Mouse (Mus musculus) cerebellum, adult 11-12 months (tissue): ENCODE measurements at regions not wholly inside any gene's neighbourhood (a gene's known extent, or its start where the extent isn't known, plus 50 kb on each side); places are given as distances from the start of the nearest gene placed in this dataset.

ENCODE experiments used
- DNase-seq: peaks from one replicate; pipeline ENCODE4 v3.0.0; 2022

GRCm38 (mm10) chr5:44999032-44999431 lies 199.6 kb upstream of the Ldb2 start:
- DNase-seq, result no peak

DNA sequence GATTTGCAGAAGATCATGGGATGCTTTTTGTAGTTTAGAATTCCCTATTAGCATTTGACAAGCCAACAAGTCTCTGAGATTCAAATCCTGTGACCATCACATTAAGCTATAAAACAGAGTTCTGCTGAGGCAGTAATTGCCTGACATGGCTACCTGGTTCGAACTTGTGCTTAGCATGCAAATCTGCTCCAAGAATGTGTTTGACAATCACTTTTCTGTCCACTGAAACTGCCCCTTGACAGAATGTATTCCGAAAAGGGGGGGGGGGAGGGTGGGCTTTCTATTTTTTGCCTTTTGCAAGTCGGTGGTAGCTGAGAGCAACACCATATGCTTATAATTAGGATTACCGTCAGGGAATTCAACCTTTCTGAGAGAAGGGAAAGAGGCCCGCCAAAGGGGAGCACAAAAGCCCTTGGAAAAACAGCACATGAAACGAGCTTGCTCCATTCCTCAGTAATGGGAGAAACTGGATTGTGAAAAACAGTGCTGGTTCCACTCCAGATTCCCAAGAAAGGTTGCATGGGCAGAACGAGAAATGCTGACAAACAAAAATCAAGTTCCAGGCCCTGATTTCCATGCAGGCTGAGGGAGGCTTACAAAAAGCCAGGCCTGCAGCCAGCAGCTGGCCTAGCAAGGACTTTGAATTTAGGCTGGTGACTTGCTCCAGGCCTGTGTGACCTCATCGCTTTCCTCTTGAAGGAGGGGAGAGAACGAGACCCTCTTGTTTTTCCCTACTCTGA lies 176.1 kb upstream of the Ldb2 start:
- peak; percentile 2 for DNase-seq

DNA sequence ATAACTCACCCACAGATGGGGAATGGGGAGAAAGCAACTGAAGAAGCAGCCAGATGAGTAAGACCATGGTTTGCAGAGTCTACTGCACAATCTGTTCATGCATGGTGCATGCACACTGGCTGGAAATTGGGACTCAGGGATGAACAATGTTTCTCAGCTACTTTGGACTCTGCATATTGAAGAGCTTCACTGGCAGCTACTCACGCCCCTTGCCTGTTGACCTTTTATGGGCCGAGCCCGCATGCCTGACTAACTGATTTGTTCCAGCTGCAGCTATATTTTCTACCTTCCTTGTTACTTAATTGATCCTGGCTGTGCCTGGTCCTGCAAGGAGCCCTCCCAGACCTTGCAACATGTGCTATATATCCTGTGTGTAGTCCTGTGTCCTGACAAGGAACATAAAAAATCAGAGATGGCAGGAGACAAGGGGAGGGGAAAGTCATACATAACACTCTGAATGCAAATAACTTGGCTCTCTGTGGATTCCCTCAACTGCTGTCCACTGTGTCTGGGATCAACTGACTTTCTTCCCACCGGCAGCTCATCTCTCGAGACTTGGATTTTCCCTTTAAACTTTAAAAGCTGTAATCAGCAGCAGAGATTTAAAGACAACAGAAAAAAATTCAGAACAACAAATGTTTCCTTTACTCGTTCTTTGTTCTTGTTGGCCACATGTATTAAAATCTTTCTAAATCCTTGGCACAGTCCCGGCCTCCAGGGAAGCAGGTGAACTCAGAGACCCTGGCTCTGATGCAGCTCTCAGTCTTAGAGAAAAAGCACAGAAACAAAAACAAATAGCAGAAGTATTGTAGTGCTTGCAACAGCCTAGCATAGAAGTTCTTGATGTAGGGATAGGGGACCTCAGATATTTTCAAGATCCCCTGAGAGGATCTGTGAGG lies 143.8 kb upstream of the Ldb2 start:
- DNase-seq, result no peak

DNA sequence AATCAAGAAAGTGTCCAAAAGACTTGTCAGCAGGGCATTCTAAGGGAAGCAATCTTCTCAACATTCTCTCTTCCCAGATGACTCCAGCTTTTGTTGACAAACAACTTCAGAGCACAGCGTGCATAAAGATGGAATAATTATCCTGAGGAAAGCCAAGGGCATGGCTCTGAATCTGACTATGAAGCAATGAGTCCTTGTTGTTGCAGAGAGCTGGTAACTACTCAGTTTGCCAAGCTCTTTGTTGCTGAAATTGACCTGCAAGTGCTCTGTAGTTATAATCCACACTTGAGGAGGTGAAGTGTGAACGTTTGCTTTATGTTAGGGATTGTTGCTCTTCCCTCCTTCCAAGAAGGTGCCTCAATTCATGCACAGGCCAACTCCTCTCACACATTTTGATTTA lies 143.1 kb upstream of the Ldb2 start:
- no peak for DNase-seq

DNA sequence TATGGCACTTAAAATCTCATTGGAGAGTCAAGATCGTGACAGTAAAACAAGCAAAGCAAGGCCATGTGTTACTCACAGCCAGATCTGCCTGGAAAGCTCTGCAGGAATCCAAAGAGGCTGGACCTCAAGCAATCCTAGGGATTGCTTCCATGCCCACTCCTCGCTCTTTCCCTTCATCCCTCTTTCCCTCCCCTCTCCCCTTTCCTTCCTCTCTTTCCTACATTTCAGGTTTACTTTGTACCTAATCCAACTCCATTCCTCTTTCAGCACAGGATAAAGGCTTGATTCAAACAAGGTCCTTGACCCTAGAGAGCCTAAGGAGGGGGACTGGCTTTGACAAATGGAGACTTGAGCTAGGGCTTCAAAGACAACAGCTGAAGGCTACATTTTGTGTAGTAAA lies 126.0 kb upstream of the Ldb2 start:
- no peak for DNase-seq

DNA sequence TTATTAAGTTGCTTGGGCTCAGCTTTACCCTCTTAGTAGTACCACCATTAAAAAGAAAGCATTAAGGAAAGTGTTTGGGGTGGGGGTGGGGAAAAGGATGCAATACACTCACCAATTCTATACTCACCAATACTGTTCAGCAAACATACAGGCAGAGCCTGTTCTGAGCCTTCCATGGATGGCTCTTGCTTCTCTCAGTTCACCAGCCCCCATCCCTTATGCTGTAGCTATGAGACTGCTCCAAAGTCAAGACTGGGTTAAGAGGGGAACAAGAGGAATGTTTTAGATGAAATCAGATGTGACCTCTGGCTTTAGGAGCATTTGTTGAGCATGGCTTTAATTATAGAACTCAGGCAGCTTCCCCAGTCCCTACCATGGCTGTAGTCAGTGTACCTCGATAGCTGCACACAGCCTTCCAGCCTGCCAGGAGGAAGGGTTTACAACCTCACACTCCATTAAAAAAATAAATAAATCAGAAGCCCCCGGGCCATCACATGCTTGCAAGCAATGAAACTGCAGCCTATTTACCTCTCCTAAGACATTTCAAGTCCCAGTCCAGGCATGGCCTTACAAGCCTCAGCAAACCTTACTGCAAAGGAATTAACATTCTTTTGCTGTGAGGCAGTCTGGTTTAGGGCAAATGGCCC lies 122.8 kb upstream of the Ldb2 start:
- no peak for DNase-seq

GRCm38 (mm10) chr5:44917816-44918213 lies 118.3 kb upstream of the Ldb2 start:
- DNase-seq, result no peak

- DNase-seq, result no peak
Measured at GRCm38 (mm10) chr5:44917173-44917815, 117.8 kb upstream of the Ldb2 start.

- no peak for DNase-seq
Measured at GRCm38 (mm10) chr5:44902541-44902940, 103.1 kb upstream of the Ldb2 start.

DNA sequence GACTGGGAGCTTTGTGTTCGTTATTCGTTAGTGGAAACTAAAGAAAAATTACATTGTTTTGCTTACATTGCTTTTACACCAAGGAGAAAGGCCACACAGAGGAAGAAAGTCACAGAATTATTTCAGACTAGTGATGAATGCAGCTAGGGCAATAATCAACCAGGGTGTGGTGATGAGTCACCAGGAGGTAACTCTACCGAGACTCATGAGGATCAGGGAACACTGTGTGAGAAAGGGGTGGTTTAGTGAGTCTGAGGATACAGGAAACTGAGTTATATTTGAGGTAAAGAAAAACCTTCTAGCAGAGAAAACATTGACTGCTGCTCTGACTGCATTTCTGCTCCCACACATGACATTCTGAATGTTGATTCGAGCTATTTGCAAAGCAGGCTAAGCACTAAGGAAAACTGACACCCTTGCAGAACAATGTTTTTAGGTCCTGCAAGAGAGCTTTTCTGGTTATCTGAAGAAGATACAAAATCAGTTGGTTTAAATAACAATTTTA lies 87.1 kb upstream of the Ldb2 start:
- no peak for DNase-seq

DNA sequence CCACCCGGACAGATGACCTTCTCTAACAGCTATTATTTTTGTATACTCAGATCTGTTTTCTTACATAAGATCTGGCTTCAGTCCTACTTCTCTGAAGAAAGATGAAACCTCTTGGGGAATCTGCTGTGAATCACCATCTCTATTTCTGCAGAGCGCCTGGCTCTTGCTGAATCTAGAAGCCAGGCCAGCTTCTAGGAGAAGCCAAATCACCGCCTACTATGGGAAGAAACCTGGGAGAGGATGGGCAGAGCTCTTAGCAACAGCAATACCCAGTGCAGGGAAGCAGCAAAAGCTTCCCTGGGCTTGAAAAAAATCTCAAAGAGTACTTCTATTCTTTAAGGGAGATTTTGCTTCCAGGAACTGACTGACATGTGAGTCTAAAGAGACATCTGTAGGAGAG lies 77.5 kb upstream of the Ldb2 start:
- DNase-seq, result peak; percentile 5

DNA sequence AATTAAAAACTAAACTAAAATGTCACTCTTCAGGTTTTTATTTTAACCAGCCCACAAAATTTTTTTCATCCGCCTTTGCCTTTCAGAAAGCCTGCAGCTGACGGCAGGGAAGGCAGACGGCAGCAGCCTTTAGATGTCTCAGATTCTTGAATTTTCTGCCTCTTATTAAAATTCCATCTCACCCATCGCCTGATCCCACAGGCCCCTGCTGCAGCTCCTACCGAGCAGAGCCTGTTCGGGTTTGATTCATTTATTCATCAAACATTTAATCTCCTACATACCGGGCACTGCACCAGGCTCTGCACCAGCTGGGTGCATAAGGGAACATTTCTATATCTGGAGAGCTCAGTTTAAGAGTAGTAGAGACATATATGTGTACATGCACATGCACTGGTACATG lies 72.8 kb upstream of the Ldb2 start:
- no peak for DNase-seq

GRCm38 (mm10) chr5:44863887-44864286 lies 64.4 kb upstream of the Ldb2 start:
- DNase-seq, result no peak

- DNase-seq, result no peak
Measured at GRCm38 (mm10) chr5:44863349-44863748, 63.9 kb upstream of the Ldb2 start.

GRCm38 (mm10) chr5:44854189-44854588 lies 54.7 kb upstream of the Ldb2 start:
- DNase-seq, result no peak
